Mouse (Mus musculus): ENCODE results near the gene Olfr875. TPM values are rescaled to one million over a fixed set of nuclear protein-coding genes. Genes with fewer than 3 reads are reported as not detected.

Gene Olfr875
- polyA plus RNA-seq (2015; fragmentation: Nextera tagmentation; extraction: Ambion mirVana), result 0.16 TPM in 1 of 2 replicates, not detected in the other

DNA sequence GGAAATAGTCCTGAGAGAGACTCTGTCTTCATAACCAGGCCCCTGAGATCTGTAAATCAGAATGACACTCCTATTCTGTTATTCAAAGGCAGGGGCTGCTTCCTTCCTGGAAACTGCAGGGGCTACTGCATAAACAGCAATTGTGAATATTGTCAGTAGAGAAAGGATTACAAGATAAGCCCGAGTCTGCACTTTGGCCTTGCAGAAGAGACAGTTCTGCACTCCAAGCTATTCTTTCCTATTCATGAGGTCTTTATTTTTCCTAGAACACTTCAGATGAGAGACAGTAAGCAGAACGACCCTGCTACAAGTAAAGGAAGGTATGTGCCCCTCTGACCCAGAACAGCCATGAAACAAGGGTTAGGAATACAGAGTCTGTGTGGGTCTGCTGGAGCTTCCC is at the start of gene Olfr875:
Gene Olfr875, plus strand, starts transcription at position 99 of the 400 bp plus-strand sequence.
- no peaks in the 10 kb centered on the region for H3K4me1 ChIP-seq (ENCODE audit: control insufficient read depth, insufficient read depth, low read depth, low read length)
- no peak within 1 kb of the TSS for H3K27ac ChIP-seq (ENCODE audit: low read depth, low read length)
- no peak within 1 kb of the TSS for H3K4me3 ChIP-seq (ENCODE audit: low read length)
- no peaks in the 10 kb centered on the region for H3K36me3 ChIP-seq (ENCODE audit: control insufficient read depth, insufficient read depth, low read length)
- no peaks in the 10 kb centered on the region for H3K9me3 ChIP-seq (ENCODE audit: control insufficient read depth, low read length)
- H3K27me3 ChIP-seq (replicated peaks; ENCODE audit: control insufficient read depth, insufficient read depth, low read length), result no peaks in the 10 kb centered on the region
- ATAC-seq, result no peak
- H3K4me2 ChIP-seq (ENCODE audit: low read length), result no peak within 1 kb of the TSS
- WGBS, result 30% methylated on average over 2 of the region's 2 CpGs
- no peak within 1 kb of the TSS for H3K9ac ChIP-seq (ENCODE audit: low read depth, low read length)

DNA sequence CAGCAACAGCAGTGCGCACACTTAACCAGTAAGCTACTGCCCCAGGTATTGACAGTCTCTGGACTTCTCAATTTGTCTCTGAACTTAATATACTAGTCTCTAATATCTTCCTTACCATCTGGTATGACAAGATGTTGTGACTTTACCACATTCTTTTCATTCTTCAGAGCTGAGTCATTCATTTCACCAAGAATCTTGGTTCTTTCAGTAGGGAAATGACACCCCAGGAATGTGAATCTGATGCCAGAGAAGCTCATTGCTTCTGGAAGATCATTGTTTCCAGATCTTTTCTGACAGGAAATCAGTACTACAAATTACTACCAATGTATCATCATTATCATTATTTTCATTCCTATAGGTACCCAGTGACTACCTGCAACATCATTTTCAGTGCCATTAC is 37.3 kb upstream of the Olfr875 start:
- no peak overlapping the region for H3K27ac ChIP-seq (ENCODE audit: low read depth, low read length)
- no peak for ATAC-seq
- no peaks in the 10 kb centered on the region for H3K36me3 ChIP-seq (ENCODE audit: control insufficient read depth, insufficient read depth, low read length)
- no peak overlapping the region for H3K4me3 ChIP-seq (ENCODE audit: low read length)
- no peak overlapping the region for H3K9ac ChIP-seq (ENCODE audit: low read depth, low read length)
- no peak overlapping the region for H3K4me2 ChIP-seq (ENCODE audit: low read length)
- no peaks in the 10 kb centered on the region for H3K4me1 ChIP-seq (ENCODE audit: control insufficient read depth, insufficient read depth, low read depth, low read length)
- no peaks in the 10 kb centered on the region for H3K9me3 ChIP-seq (ENCODE audit: control insufficient read depth, low read length)
- 97% methylated on average over 1 of the region's 1 CpGs for WGBS
- no peaks in the 10 kb centered on the region for H3K27me3 ChIP-seq (replicated peaks; ENCODE audit: control insufficient read depth, insufficient read depth, low read length)

DNA sequence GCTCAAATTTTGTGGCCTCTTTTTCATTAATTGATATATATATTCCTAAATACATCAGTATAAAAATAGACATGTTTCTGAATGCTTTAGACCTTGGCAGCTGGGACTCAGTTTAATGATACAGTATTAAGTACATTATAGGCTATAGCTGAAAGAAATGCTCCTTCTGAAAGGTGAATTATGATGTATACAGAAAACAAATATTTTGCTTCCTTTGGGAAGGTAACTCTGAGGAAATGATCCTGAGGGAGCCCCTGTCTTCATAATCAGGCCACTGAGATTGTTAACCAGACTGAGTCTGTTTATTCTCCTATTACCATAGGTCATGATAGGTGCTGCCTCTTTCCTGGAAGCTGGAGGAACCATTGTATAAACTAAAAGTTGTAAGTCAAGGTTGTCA is 26.9 kb upstream of the Olfr875 start, which contains the start of gene Olfr874:
Gene Olfr874, plus strand, starts transcription at position 301 of the 400 bp plus-strand sequence.
- Histone ChIP-seq H3K4me1 (ENCODE audit: control insufficient read depth, insufficient read depth, low read depth, low read length) (no peaks in the 10 kb centered on the region), H3K27ac (ENCODE audit: low read depth, low read length) (no peak within 1 kb of the TSS), H3K4me3 (ENCODE audit: low read length) (no peak within 1 kb of the TSS), H3K4me2 (ENCODE audit: low read length) (no peak within 1 kb of the TSS), H3K9ac (ENCODE audit: low read depth, low read length) (no peak within 1 kb of the TSS), H3K27me3 (replicated peaks; ENCODE audit: control insufficient read depth, insufficient read depth, low read length) (no peaks in the 10 kb centered on the region), H3K9me3 (ENCODE audit: control insufficient read depth, low read length) (no peaks in the 10 kb centered on the region), H3K36me3 (ENCODE audit: control insufficient read depth, insufficient read depth, low read length) (no peaks in the 10 kb centered on the region)
- no peak for ATAC-seq

- H3K4me3 ChIP-seq (ENCODE audit: low read length), result no peak overlapping the region
- H3K4me2 ChIP-seq (ENCODE audit: low read length), result no peak overlapping the region
- H3K27ac ChIP-seq (ENCODE audit: low read depth, low read length), result no peak overlapping the region; the same call in 1 of the 2 replicates
- WGBS, result 32% methylated on average over 7 of the region's 7 CpGs
- no peak overlapping the region for H3K9ac ChIP-seq (ENCODE audit: low read depth, low read length)
- peak; percentile 82 for ATAC-seq
- H3K9me3 ChIP-seq (ENCODE audit: control insufficient read depth, low read length), result no peaks in the 10 kb centered on the region
- H3K36me3 ChIP-seq (ENCODE audit: control insufficient read depth, insufficient read depth, low read length), result no peaks in the 10 kb centered on the region
- no peaks in the 10 kb centered on the region for H3K27me3 ChIP-seq (replicated peaks; ENCODE audit: control insufficient read depth, insufficient read depth, low read length)
- H3K4me1 ChIP-seq (ENCODE audit: control insufficient read depth, insufficient read depth, low read depth, low read length), result no peaks in the 10 kb centered on the region; the same call in 1 of the 2 replicates
Measured at GRCm38 (mm10) chr9:37750319-37751075, 21.2 kb upstream of the Olfr875 start.

DNA sequence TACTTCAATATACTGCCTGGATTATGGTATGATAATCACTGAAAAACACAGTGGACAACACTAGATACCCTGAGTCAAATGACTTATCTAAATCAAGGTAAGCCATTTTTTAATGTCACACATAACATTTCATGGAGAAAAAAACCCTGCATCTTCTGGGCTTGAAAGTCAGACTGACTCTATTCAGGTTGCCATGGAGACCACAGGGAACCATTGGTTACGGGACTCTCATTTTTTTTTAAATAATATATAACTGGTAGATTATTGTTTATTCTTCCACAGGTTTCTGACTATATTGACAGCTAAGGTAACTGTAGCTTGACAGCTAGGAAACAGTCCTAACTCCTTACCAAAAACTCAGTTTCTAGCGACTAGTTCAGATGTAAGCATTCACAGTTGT is 20.2 kb upstream of the Olfr875 start:
- no peak overlapping the region for H3K4me2 ChIP-seq (ENCODE audit: low read length)
- H3K4me3 ChIP-seq (ENCODE audit: low read length), result no peak overlapping the region
- H3K27me3 ChIP-seq (replicated peaks; ENCODE audit: control insufficient read depth, insufficient read depth, low read length), result no peaks in the 10 kb centered on the region
- H3K9me3 ChIP-seq (ENCODE audit: control insufficient read depth, low read length), result no peaks in the 10 kb centered on the region
- no peak overlapping the region for H3K27ac ChIP-seq (ENCODE audit: low read depth, low read length)
- H3K4me1 ChIP-seq (ENCODE audit: control insufficient read depth, insufficient read depth, low read depth, low read length), result no peaks in the 10 kb centered on the region; the same call in 1 of the 2 replicates
- 0 out of 2 replicates have a peak, but pooled peaks have one; percentile 40 for ATAC-seq
- 48% methylated on average over 2 of the region's 2 CpGs for WGBS
- no peaks in the 10 kb centered on the region for H3K36me3 ChIP-seq (ENCODE audit: control insufficient read depth, insufficient read depth, low read length)
- H3K9ac ChIP-seq (ENCODE audit: low read depth, low read length), result no peak overlapping the region

DNA sequence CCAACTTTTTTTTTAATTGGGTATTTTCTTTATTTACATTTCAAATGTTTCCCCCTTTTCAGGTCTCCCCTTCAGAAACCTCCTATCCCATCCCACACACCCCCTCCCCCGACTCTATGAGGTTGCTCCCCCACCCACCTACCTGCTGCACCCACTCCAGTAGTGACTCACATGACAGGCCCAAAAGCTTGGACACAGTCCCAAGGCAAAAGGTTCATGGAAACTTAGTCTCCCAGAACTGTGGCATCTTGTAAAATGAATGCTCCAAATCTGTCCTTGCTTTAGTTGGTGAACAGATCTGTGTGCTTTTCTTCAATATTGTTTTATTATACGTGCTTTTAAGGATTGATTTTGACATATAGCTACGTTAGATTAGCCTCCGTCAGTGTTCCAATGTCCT is 19.7 kb upstream of the Olfr875 start:
- no peaks in the 10 kb centered on the region for H3K36me3 ChIP-seq (ENCODE audit: control insufficient read depth, insufficient read depth, low read length)
- H3K27ac ChIP-seq (ENCODE audit: low read depth, low read length), result no peak overlapping the region
- H3K4me2 ChIP-seq (ENCODE audit: low read length), result no peak overlapping the region
- no peaks in the 10 kb centered on the region; the same call in 1 of the 2 replicates for H3K4me1 ChIP-seq (ENCODE audit: control insufficient read depth, insufficient read depth, low read depth, low read length)
- H3K9me3 ChIP-seq (ENCODE audit: control insufficient read depth, low read length), result no peaks in the 10 kb centered on the region
- ATAC-seq, result no peak
- H3K4me3 ChIP-seq (ENCODE audit: low read length), result no peak overlapping the region
- H3K27me3 ChIP-seq (replicated peaks; ENCODE audit: control insufficient read depth, insufficient read depth, low read length), result no peaks in the 10 kb centered on the region
- no peak overlapping the region for H3K9ac ChIP-seq (ENCODE audit: low read depth, low read length)
- 68% methylated on average over 4 of the region's 4 CpGs for WGBS

GRCm38 (mm10) chr9:37761728-37762127 is 9.9 kb upstream of the Olfr875 start:
- H3K9me3 ChIP-seq (ENCODE audit: control insufficient read depth, low read length), result no peaks in the 10 kb centered on the region
- no peaks in the 10 kb centered on the region for H3K27me3 ChIP-seq (replicated peaks; ENCODE audit: control insufficient read depth, insufficient read depth, low read length)
- no peaks in the 10 kb centered on the region for H3K4me1 ChIP-seq (ENCODE audit: control insufficient read depth, insufficient read depth, low read depth, low read length)
- ATAC-seq, result peak; percentile 63; the same call in 1 of the 2 replicates
- H3K4me2 ChIP-seq (ENCODE audit: low read length), result no peak overlapping the region
- no peak overlapping the region for H3K27ac ChIP-seq (ENCODE audit: low read depth, low read length)
- no peak overlapping the region for H3K9ac ChIP-seq (ENCODE audit: low read depth, low read length)
- H3K4me3 ChIP-seq (ENCODE audit: low read length), result no peak overlapping the region
- 86% methylated on average over 2 of the region's 2 CpGs for WGBS
- H3K36me3 ChIP-seq (ENCODE audit: control insufficient read depth, insufficient read depth, low read length), result no peaks in the 10 kb centered on the region

GRCm38 (mm10) chr9:37762541-37762940 is 9.1 kb upstream of the Olfr875 start:
- H3K36me3 ChIP-seq (ENCODE audit: control insufficient read depth, insufficient read depth, low read length), result no peaks in the 10 kb centered on the region
- no peak for ATAC-seq
- no peak overlapping the region for H3K9ac ChIP-seq (ENCODE audit: low read depth, low read length)
- no peak overlapping the region for H3K4me3 ChIP-seq (ENCODE audit: low read length)
- 66% methylated on average over 2 of the region's 2 CpGs for WGBS
- H3K27me3 ChIP-seq (replicated peaks; ENCODE audit: control insufficient read depth, insufficient read depth, low read length), result no peaks in the 10 kb centered on the region
- no peak overlapping the region for H3K4me2 ChIP-seq (ENCODE audit: low read length)
- no peaks in the 10 kb centered on the region for H3K9me3 ChIP-seq (ENCODE audit: control insufficient read depth, low read length)
- H3K4me1 ChIP-seq (ENCODE audit: control insufficient read depth, insufficient read depth, low read depth, low read length), result no peaks in the 10 kb centered on the region
- H3K27ac ChIP-seq (ENCODE audit: low read depth, low read length), result no peak overlapping the region

- Histone ChIP-seq H3K4me2 (ENCODE audit: low read length) (no peak overlapping the region), H3K36me3 (ENCODE audit: control insufficient read depth, insufficient read depth, low read length) (no peaks in the 10 kb centered on the region), H3K9ac (ENCODE audit: low read depth, low read length) (no peak overlapping the region), H3K9me3 (ENCODE audit: control insufficient read depth, low read length) (no peaks in the 10 kb centered on the region), H3K27me3 (replicated peaks; ENCODE audit: control insufficient read depth, insufficient read depth, low read length) (no peaks in the 10 kb centered on the region), H3K4me3 (ENCODE audit: low read length) (no peak overlapping the region), H3K27ac (ENCODE audit: low read depth, low read length) (no peak overlapping the region), H3K4me1 (ENCODE audit: control insufficient read depth, insufficient read depth, low read depth, low read length) (no peaks in the 10 kb centered on the region)
- WGBS, result 78% methylated on average over 2 of the region's 2 CpGs
- ATAC-seq, result no peak
Measured at GRCm38 (mm10) chr9:37770661-37771060, 996 bp upstream of the Olfr875 start.

Measured in hindbrain, embryonic 16.5 days (tissue).